Mouse (Mus musculus): ENCODE measurements at regions not wholly inside any gene's neighbourhood (a gene's known extent, or its start where the extent isn't known, plus 50 kb on each side); places are given as distances from the start of the nearest gene placed in this dataset.

DNA sequence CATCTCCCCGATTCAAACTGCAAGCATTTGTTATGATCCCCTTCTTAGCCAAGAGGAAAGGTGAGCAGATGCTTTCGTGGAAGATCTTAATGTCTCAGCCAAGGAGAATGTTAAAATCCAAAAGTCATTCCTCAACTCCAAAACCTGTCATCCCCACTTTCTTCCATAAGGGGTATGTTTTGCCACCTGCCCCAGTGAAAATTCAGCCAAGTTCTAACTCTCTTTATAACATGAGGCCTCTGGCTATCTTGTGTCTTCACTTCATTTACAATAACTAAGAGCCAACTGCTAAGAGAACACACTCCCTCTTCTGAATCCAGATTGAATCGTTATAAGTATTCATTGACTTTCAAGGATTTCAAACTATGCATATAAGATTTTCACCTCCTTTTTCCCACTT is 246.7 kb upstream of the Adam34 start:
- Histone ChIP-seq H3K27ac (no peak overlapping the region), H3K4me3 (replicated peaks; ENCODE audit: low read depth, low read length) (no peak overlapping the region), H3K4me1 (replicated peaks; ENCODE audit: insufficient read depth, low read length) (no peaks in the 10 kb centered on the region), H3K9me3 (replicated peaks; ENCODE audit: low read length) (no peaks in the 10 kb centered on the region), H3K4me2 (ENCODE audit: low read length) (no peak overlapping the region), H3K36me3 (ENCODE audit: insufficient read depth, low read length) (no peaks in the 10 kb centered on the region), H3K9ac (ENCODE audit: low read depth, low read length) (no peak overlapping the region), H3K27me3 (ENCODE audit: insufficient read depth, low read length) (no peaks in the 10 kb centered on the region)
- DNase-seq (ENCODE audit: low spot score) (no peak), ATAC-seq (replicated peaks; ENCODE audit: low FRiP score, low read depth) (no peak)
- 85% methylated on average over 3 of the region's 3 CpGs for WGBS
- no peak for TF ChIP-seq CTCF (IDR thresholded peaks at IDR 0.05; ENCODE audit: low read depth)

DNA sequence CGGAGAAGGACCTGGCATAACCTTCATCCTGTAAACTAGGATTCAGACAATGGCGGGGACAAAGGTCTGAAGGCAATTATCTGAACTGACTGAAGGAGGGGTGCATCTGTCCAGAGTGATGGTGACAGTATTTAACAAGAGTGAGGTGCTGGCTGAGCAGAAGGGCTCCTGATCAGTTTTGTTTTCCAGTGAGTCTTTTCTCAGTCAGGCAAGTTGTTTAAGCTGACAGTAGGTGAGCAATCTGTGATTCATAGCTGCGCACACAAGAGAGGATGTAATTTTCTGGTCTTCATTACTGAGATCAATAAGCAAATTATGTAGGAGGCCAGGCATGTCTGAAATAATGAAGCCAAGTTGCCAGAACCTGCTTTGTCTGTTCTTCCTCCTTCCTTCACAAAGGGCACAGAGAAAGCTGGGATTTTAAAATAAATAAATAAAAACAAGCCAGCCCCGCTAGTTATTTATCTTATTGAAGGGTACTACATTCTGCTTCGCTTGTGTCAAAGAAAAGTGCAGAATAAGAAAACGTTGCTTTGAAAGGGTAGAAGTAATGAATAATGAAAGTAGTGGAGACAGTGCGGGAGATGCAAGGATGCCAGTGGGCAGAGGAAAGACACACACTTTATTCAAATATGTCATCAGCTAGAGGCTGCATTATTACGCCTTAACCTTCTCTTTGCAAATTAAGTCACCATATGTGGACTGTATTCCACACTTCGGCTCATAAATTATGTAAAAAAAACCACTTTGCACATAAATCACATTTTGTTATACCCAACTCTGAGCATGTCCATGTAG is 239.6 kb upstream of the Adam34 start:
- Histone ChIP-seq H3K36me3 (ENCODE audit: insufficient read depth, low read length) (no peaks in the 10 kb centered on the region), H3K9ac (ENCODE audit: low read depth, low read length) (no peak overlapping the region), H3K4me2 (ENCODE audit: low read length) (no peak overlapping the region), H3K27me3 (ENCODE audit: insufficient read depth, low read length) (no peaks in the 10 kb centered on the region), H3K27ac (no peak overlapping the region), H3K9me3 (replicated peaks; ENCODE audit: low read length) (no peaks in the 10 kb centered on the region), H3K4me3 (replicated peaks; ENCODE audit: low read depth, low read length) (no peak overlapping the region), H3K4me1 (replicated peaks; ENCODE audit: insufficient read depth, low read length) (no peaks in the 10 kb centered on the region)
- no peak for DNase-seq (ENCODE audit: low spot score)
- 63% methylated on average over 9 of the region's 9 CpGs for WGBS
- no peak for ATAC-seq (replicated peaks; ENCODE audit: low FRiP score, low read depth)
- TF ChIP-seq CTCF (IDR thresholded peaks at IDR 0.05; ENCODE audit: low read depth): no peak

DNA sequence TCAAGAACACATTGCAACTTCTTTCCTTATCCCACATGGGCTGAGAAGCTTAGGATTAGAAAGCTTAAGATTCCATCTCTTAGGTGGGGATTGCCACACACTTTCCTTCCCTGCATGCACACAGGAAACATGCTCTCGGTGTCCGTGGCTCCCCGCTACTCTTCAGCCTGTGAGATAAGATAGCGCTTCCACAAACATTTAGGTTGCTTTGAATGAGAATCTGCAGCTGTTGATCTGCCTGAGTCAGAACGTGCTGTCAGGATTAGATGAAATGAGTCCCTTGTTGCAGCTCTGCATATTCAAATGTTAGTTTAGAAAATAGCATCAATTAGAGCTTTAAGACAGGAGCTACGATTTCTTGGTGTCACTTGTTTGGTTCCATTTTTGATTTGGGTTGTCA is 239.0 kb upstream of the Adam34 start:
- ATAC-seq (replicated peaks; ENCODE audit: low FRiP score, low read depth) (no peak), DNase-seq (ENCODE audit: low spot score) (peak; percentile 0)
- no peaks in the 10 kb centered on the region for H3K4me1 ChIP-seq (replicated peaks; ENCODE audit: insufficient read depth, low read length)
- H3K9ac ChIP-seq (ENCODE audit: low read depth, low read length): no peak overlapping the region
- no peaks in the 10 kb centered on the region for H3K9me3 ChIP-seq (replicated peaks; ENCODE audit: low read length)
- 30% methylated on average over 6 of the region's 6 CpGs for WGBS
- no peak overlapping the region for H3K27ac ChIP-seq
- no peak for TF ChIP-seq CTCF (IDR thresholded peaks at IDR 0.05; ENCODE audit: low read depth)
- H3K4me2 ChIP-seq (ENCODE audit: low read length): no peak overlapping the region
- H3K27me3 ChIP-seq (ENCODE audit: insufficient read depth, low read length): no peaks in the 10 kb centered on the region
- H3K4me3 ChIP-seq (replicated peaks; ENCODE audit: low read depth, low read length): no peak overlapping the region
- no peaks in the 10 kb centered on the region for H3K36me3 ChIP-seq (ENCODE audit: insufficient read depth, low read length)

DNA sequence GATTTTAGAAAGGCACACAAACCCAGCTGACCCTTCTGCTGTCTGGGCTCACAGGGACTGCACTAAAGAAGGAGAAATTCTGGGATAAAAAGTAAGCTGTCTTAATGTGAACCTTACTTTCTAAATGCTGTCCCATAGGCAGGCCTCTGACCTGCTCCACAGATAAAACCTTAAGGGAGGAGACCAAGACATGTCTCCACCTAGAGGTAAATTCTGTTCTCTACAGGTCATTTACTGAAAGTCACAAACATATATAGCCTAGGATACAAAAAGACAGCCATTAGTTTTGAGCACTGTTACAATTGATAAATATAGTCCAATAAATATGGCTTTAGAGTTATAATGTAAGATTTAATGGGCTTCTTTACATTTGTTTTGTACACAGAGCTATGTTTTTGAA is 221.9 kb upstream of the Adam34 start:
- H3K9me3 ChIP-seq (replicated peaks; ENCODE audit: low read length): no peaks in the 10 kb centered on the region
- ATAC-seq (replicated peaks; ENCODE audit: low FRiP score, low read depth): no peak
- no peaks in the 10 kb centered on the region for H3K36me3 ChIP-seq (ENCODE audit: insufficient read depth, low read length)

DNA sequence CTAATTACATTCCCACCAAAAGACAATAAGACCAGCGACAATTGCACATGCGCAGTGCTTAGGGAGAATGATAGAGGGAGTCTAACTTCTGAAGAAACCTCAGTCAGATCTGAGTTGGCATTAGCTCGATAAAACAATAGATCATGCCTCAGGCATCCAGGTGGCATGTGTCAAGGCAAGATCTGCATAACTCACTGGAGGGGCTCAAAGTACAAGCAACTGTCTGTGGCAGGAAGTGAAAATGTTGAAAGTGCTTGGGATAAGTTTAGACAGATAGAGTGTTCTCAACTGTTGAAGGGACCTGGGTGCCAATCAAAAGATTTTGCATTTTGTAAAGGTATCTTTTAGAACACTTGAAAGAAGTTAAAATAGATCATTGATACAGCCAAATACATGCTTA is 213.1 kb upstream of the Adam34 start:
- 79% methylated on average over 3 of the region's 3 CpGs for WGBS
- TF ChIP-seq CTCF (IDR thresholded peaks at IDR 0.05; ENCODE audit: low read depth): no peak
- no peak overlapping the region for H3K4me3 ChIP-seq (replicated peaks; ENCODE audit: low read depth, low read length)
- no peak overlapping the region for H3K9ac ChIP-seq (ENCODE audit: low read depth, low read length)
- H3K36me3 ChIP-seq (ENCODE audit: insufficient read depth, low read length): no peaks in the 10 kb centered on the region
- no peak overlapping the region for H3K27ac ChIP-seq
- no peaks in the 10 kb centered on the region for H3K27me3 ChIP-seq (ENCODE audit: insufficient read depth, low read length)
- no peaks in the 10 kb centered on the region for H3K4me1 ChIP-seq (replicated peaks; ENCODE audit: insufficient read depth, low read length)
- H3K9me3 ChIP-seq (replicated peaks; ENCODE audit: low read length): no peaks in the 10 kb centered on the region
- no peak for DNase-seq (ENCODE audit: low spot score)
- ATAC-seq (replicated peaks; ENCODE audit: low FRiP score, low read depth): no peak
- no peak overlapping the region for H3K4me2 ChIP-seq (ENCODE audit: low read length)

More for the DNA sequence above, 221.9 kb upstream of the Adam34 start:
- Histone ChIP-seq H3K27ac (no peak overlapping the region), H3K4me2 (ENCODE audit: low read length) (no peak overlapping the region), H3K4me3 (replicated peaks; ENCODE audit: low read depth, low read length) (no peak overlapping the region), H3K27me3 (ENCODE audit: insufficient read depth, low read length) (no peaks in the 10 kb centered on the region), H3K4me1 (replicated peaks; ENCODE audit: insufficient read depth, low read length) (no peaks in the 10 kb centered on the region), H3K9ac (ENCODE audit: low read depth, low read length) (no peak overlapping the region)
- TF ChIP-seq CTCF (IDR thresholded peaks at IDR 0.05; ENCODE audit: low read depth): peak; percentile 53
- DNase-seq (ENCODE audit: low spot score): peak; percentile 20

DNA sequence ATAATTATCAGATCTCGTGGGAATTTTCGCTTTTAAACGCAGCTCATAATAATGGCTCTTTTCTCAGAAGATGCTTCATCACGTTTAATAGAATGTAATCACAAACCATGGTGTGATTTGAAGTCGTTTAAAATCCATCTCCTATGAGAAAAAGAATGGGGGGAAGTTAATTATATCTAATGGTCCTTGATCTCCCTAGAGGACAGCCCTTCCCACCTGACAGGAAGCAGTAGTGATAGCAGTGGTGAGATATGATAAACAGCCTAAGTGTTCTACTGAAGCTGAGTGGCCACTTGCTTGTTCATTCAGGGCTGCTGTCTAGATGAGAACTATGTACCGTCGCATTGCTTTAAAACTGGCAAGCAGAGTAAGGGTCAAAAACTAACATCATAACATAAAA is 211.4 kb upstream of the Adam34 start:
- no peak for TF ChIP-seq CTCF (IDR thresholded peaks at IDR 0.05; ENCODE audit: low read depth)
- DNase-seq (ENCODE audit: low spot score): no peak
- H3K4me1 ChIP-seq (replicated peaks; ENCODE audit: insufficient read depth, low read length): no peaks in the 10 kb centered on the region
- no peak overlapping the region for H3K9ac ChIP-seq (ENCODE audit: low read depth, low read length)
- H3K27me3 ChIP-seq (ENCODE audit: insufficient read depth, low read length): no peaks in the 10 kb centered on the region
- H3K4me3 ChIP-seq (replicated peaks; ENCODE audit: low read depth, low read length): no peak overlapping the region
- H3K27ac ChIP-seq: no peak overlapping the region
- no peaks in the 10 kb centered on the region for H3K36me3 ChIP-seq (ENCODE audit: insufficient read depth, low read length)
- WGBS: 78% methylated on average over 7 of the region's 7 CpGs
- H3K4me2 ChIP-seq (ENCODE audit: low read length): no peak overlapping the region
- no peak for ATAC-seq (replicated peaks; ENCODE audit: low FRiP score, low read depth)
- no peaks in the 10 kb centered on the region for H3K9me3 ChIP-seq (replicated peaks; ENCODE audit: low read length)

DNA sequence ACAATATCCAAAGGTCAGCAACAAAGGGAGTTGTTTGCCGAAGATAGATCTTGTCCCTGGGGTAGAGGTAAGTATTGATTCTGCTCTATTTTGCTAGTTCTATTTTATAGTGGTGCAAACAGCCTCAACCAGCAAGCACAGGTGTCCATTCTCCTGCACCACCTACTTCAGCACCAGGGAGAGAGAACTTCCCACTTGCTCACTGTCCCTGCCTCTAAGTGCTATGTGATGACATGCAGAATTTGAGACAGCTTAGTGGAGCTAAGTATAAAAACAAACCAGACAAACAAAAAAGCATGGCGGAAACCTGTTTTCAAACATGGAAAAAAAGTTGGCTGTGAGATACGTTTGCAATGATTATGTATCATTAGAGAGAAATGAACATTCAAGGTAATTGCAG is 196.3 kb upstream of the Adam34 start:
- 72% methylated on average over 3 of the region's 3 CpGs for WGBS
- no peak overlapping the region for H3K4me3 ChIP-seq (replicated peaks; ENCODE audit: low read depth, low read length)
- no peaks in the 10 kb centered on the region for H3K27me3 ChIP-seq (ENCODE audit: insufficient read depth, low read length)
- no peaks in the 10 kb centered on the region for H3K4me1 ChIP-seq (replicated peaks; ENCODE audit: insufficient read depth, low read length)
- H3K9me3 ChIP-seq (replicated peaks; ENCODE audit: low read length): no peaks in the 10 kb centered on the region
- ATAC-seq (replicated peaks; ENCODE audit: low FRiP score, low read depth) (no peak), DNase-seq (ENCODE audit: low spot score) (peak; percentile 33)
- H3K4me2 ChIP-seq (ENCODE audit: low read length): no peak overlapping the region
- H3K9ac ChIP-seq (ENCODE audit: low read depth, low read length): no peak overlapping the region
- no peak overlapping the region for H3K27ac ChIP-seq
- no peaks in the 10 kb centered on the region for H3K36me3 ChIP-seq (ENCODE audit: insufficient read depth, low read length)
- TF ChIP-seq CTCF (IDR thresholded peaks at IDR 0.05; ENCODE audit: low read depth): no peak

All from kidney, postnatal 0 days (tissue).